Mouse (Mus musculus): ENCODE measurements at regions not wholly inside any gene's neighbourhood (a gene's known extent, or its start where the extent isn't known, plus 50 kb on each side); places are given as distances from the start of the nearest gene placed in this dataset.
A peak's percentile ranks its signal among the peaks of the same experiment; 100 is the strongest.

DNA sequence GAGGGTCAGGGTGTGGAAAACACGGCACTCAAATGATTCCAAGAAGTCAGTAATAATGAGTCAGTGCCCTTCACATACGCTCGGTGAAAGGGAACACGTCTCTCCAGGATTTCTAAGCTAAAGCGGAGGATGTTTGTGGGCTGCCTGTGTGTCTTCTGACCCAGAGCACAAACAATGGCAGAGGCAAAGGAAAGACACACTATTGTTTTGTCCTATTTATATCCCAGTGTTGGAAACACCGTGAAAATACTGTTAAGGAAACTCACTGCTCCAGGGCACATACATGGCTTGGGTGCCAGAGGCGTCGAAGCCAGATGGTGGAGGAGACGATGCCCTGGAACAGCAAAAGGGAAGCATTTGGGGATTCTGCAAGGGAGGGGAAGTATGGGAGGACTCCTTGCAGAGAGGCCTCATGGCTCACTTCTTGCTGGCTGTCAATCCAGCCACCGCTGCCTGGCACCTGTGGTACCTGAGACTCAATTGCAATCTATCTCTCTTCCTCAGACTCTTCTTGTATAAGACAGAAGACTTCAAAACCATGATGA lies 192.6 kb upstream of the Ankrd55 start:
- H3K9ac ChIP-seq (ENCODE audit: low read depth, low read length), result no peak overlapping the region
- H3K79me2 ChIP-seq (replicated peaks; ENCODE audit: control insufficient read depth, insufficient read depth, low read length), result no peaks in the 10 kb centered on the region
- TF ChIP-seq CTCF (IDR thresholded peaks at IDR 0.05) (no peak), EP300 (IDR thresholded peaks at IDR 0.05; ENCODE audit: insufficient read depth, low read depth, low read length) (peak; percentile 64; the same call in 1 of the 2 replicates), POLR2A (IDR thresholded peaks at IDR 0.05; ENCODE audit: insufficient read depth, low read depth, low read length) (peak; percentile 26; the same call in 1 of the 2 replicates)
- intact Hi-C loops (cut with DNase I), result loop anchor here (5.0 kb wide), 3 partner anchors 67 to 138 kb away; no protein-coding TSS in a partner anchor
- peaks cover 8% of the 10 kb centered on the region for H3K4me1 ChIP-seq (ENCODE audit: control insufficient read depth, insufficient read depth, low read length)
- peak overlapping the region; percentile 65 for H3K27ac ChIP-seq
- H3K36me3 ChIP-seq (ENCODE audit: control insufficient read depth, insufficient read depth, low read length), result no peaks in the 10 kb centered on the region
- H3K4me3 ChIP-seq, result no peak overlapping the region
- peak in 1 of 2 experiments; percentile 14 for DNase-seq
- 52% methylated on average over 10 of the region's 10 CpGs for WGBS
- H3K27me3 ChIP-seq (ENCODE audit: control insufficient read depth, insufficient read depth, low read length), result no peaks in the 10 kb centered on the region

DNA sequence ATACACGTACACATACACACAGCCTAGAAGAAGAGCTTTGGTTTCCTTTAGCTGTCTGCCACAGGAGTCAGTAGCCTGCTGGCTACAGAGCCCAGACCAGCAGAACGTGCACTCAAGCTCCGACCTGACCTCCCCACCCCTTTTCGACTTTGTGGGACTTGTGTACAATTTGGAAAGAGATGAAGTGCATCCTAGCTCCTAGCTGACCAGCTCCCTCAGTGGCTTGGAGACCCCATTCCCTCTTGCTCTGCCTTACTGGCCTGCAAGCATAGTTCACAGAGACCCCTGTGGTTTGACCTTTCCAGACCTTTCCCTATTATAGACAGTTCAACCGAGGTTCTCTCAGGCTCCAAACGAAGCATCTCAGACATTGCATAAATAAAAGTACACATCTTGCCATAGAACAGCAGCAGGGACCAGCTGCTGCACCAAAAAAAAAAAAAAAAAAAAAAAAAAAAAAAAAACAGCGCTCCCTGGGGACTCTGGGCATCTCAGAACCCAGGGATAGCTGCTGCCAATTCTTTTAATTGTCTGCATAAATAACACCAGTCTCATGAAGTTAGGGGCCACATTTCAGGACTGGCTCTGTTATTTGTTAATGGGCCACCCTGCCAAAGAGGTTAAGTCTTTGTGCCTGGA lies 188.2 kb upstream of the Ankrd55 start:
- Histone ChIP-seq H3K27ac (peak overlapping the region; percentile 73), H3K4me3 (peak overlapping the region; percentile 47), H3K4me1 (ENCODE audit: control insufficient read depth, insufficient read depth, low read length) (peaks cover 9% of the 10 kb centered on the region), H3K27me3 (ENCODE audit: control insufficient read depth, insufficient read depth, low read length) (no peaks in the 10 kb centered on the region), H3K79me2 (replicated peaks; ENCODE audit: control insufficient read depth, insufficient read depth, low read length) (no peaks in the 10 kb centered on the region), H3K36me3 (ENCODE audit: control insufficient read depth, insufficient read depth, low read length) (no peaks in the 10 kb centered on the region), H3K9ac (ENCODE audit: low read depth, low read length) (no peak overlapping the region)
- no peak for DNase-seq
- TF ChIP-seq EP300 (IDR thresholded peaks at IDR 0.05; ENCODE audit: insufficient read depth, low read depth, low read length) (no peak), CTCF (IDR thresholded peaks at IDR 0.05) (no peak), POLR2A (IDR thresholded peaks at IDR 0.05; ENCODE audit: insufficient read depth, low read depth, low read length) (no peak)
- 60% methylated on average over 7 of the region's 7 CpGs for WGBS
- intact Hi-C loops (cut with DNase I), result loop anchor here (2.0 to 5.0 kb wide), 6 partner anchors 15 to 303 kb away; no protein-coding TSS in a partner anchor

DNA sequence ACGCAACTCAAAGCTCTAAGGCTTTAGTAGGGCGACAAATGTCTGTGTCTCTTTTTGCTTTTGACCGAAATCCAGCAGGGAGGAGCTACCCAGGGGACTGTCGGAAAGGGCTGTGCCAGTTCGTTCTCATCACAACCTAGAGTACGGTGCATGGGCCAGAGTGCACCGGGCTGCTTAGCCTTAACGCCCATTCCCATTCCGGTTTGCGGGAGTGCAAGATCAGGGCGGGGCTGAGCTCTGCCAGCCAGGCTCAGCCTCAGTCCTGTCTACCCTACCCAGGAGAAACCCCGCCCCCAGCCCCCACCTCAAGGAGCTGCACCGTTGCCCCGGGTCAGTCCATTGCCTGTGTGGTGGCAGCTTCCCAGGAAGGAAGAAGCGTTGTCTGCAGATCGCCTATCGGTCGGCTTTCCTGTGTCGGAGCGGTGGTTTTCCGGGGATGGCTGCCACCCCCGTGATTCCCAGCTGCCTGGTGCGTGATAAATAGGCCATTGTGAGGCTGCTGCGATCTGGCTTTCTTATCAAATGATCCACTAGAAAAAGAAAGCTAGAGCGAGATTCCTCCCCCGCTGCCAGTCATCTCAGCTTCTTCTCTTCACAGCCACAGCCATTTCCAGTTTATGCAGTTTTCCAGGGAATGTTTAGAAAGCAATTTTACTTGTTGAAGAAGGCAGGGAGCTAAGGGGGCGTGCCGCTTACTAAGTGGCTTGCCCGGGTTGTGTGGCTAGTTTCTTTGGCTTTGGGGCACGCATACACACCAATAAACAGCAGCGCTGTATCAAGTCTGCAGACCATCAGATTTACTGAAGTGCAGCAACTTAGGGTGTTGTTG lies 187.4 kb upstream of the Ankrd55 start:
- intact Hi-C loops (cut with DNase I), result loop anchor here (2.0 to 5.0 kb wide), 3 partner anchors 16 to 304 kb away; no protein-coding TSS in a partner anchor
- 4% methylated on average over 31 of the region's 31 CpGs for WGBS
- Histone ChIP-seq H3K79me2 (replicated peaks; ENCODE audit: control insufficient read depth, insufficient read depth, low read length) (no peaks in the 10 kb centered on the region), H3K9ac (ENCODE audit: low read depth, low read length) (peak overlapping the region; percentile 50), H3K4me1 (ENCODE audit: control insufficient read depth, insufficient read depth, low read length) (peaks cover 6% of the 10 kb centered on the region), H3K36me3 (ENCODE audit: control insufficient read depth, insufficient read depth, low read length) (no peaks in the 10 kb centered on the region), H3K27me3 (ENCODE audit: control insufficient read depth, insufficient read depth, low read length) (no peaks in the 10 kb centered on the region), H3K27ac (peak overlapping the region; percentile 73), H3K4me3 (peak overlapping the region; percentile 47)
- peak; percentile 69 to 70 for DNase-seq
- TF ChIP-seq POLR2A (IDR thresholded peaks at IDR 0.05; ENCODE audit: insufficient read depth, low read depth, low read length), result peak; percentile 40; the same call in 1 of the 2 replicates
- TF ChIP-seq CTCF (IDR thresholded peaks at IDR 0.05), result no peak
- 0 out of 2 replicates have a peak, but pooled peaks have one; percentile 7 for TF ChIP-seq EP300 (IDR thresholded peaks at IDR 0.05; ENCODE audit: insufficient read depth, low read depth, low read length)

GRCm38 (mm10) chr13:112101421-112101756 lies 186.9 kb upstream of the Ankrd55 start:
- 60% methylated on average over 5 of the region's 5 CpGs for WGBS
- H3K4me1 ChIP-seq (ENCODE audit: control insufficient read depth, insufficient read depth, low read length), result peaks cover 3% of the 10 kb centered on the region
- no peaks in the 10 kb centered on the region for H3K36me3 ChIP-seq (ENCODE audit: control insufficient read depth, insufficient read depth, low read length)
- intact Hi-C loops (cut with DNase I), result loop anchor here (2.0 to 5.0 kb wide), 3 partner anchors 17 to 304 kb away; no protein-coding TSS in a partner anchor
- TF ChIP-seq EP300 (IDR thresholded peaks at IDR 0.05; ENCODE audit: insufficient read depth, low read depth, low read length) (no peak), CTCF (IDR thresholded peaks at IDR 0.05) (no peak), POLR2A (IDR thresholded peaks at IDR 0.05; ENCODE audit: insufficient read depth, low read depth, low read length) (no peak)
- DNase-seq, result no peak
- H3K27me3 ChIP-seq (ENCODE audit: control insufficient read depth, insufficient read depth, low read length), result no peaks in the 10 kb centered on the region
- H3K4me3 ChIP-seq, result peak overlapping the region; percentile 47
- peak overlapping the region; percentile 73 for H3K27ac ChIP-seq
- no peaks in the 10 kb centered on the region for H3K79me2 ChIP-seq (replicated peaks; ENCODE audit: control insufficient read depth, insufficient read depth, low read length)
- H3K9ac ChIP-seq (ENCODE audit: low read depth, low read length), result peak overlapping the region; percentile 50; the same call in 1 of the 2 replicates

GRCm38 (mm10) chr13:112105953-112106352 lies 182.3 kb upstream of the Ankrd55 start:
- H3K9ac ChIP-seq (ENCODE audit: low read depth, low read length), result no peak overlapping the region
- 80% methylated on average over 3 of the region's 3 CpGs for WGBS
- H3K4me1 ChIP-seq (ENCODE audit: control insufficient read depth, insufficient read depth, low read length), result peaks cover 1% of the 10 kb centered on the region; the same call in 1 of the 2 replicates
- H3K27ac ChIP-seq, result no peak overlapping the region
- no peak for DNase-seq
- H3K36me3 ChIP-seq (ENCODE audit: control insufficient read depth, insufficient read depth, low read length), result no peaks in the 10 kb centered on the region
- TF ChIP-seq EP300 (IDR thresholded peaks at IDR 0.05; ENCODE audit: insufficient read depth, low read depth, low read length) (no peak), CTCF (IDR thresholded peaks at IDR 0.05) (no peak), POLR2A (IDR thresholded peaks at IDR 0.05; ENCODE audit: insufficient read depth, low read depth, low read length) (no peak)
- no peaks in the 10 kb centered on the region for H3K79me2 ChIP-seq (replicated peaks; ENCODE audit: control insufficient read depth, insufficient read depth, low read length)
- intact Hi-C loops (cut with DNase I), result no loop called here
- no peaks in the 10 kb centered on the region for H3K27me3 ChIP-seq (ENCODE audit: control insufficient read depth, insufficient read depth, low read length)
- no peak overlapping the region for H3K4me3 ChIP-seq

All from heart, adult 2 months (tissue).